Mouse (Mus musculus): ENCODE results near the gene Tram2.
A peak's percentile ranks its signal among the peaks of the same experiment; 100 is the strongest.

The Tram2 gene

DNA sequence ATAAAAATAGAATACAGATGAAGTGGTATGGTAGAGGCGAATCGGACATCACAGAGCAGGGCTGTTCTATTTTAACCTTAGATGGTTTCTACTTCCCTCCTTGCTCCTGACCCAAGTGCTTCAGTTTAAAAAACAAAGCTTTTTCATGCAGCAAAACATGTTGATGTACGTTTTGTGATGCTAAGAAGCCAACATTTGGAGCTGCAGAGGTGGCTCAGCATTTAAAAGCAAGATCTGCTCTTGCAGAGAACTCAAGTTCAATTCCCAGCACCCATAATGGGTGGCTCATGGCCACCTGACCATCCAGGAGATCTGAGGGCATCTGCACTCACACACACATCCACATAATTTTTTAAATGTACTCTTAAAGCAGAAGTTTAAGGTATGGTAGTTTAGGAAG lies 124.2 kb downstream of the Tram2 start:
- DNase-seq, result no peak

DNA sequence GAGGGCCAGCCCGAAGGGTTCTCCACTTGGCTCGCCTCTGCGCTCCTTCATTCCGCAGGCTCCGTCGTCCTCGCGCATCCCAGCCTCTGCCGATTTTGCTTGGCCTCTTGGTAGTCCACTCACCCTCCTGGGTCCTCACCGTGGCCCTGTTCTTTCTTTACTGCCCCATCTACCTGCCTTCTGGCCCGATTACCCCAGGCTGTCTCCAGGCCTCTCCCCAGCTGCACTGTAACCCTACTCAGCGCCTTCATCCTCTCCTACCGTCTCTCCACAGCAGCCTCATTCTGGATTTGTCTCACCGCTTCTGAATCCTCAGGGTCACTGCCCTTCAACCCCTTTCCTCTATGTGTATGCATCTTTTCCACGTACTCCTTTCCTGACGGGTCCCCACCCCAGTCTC lies 127.2 kb downstream of the Tram2 start:
- no peak for DNase-seq

DNA sequence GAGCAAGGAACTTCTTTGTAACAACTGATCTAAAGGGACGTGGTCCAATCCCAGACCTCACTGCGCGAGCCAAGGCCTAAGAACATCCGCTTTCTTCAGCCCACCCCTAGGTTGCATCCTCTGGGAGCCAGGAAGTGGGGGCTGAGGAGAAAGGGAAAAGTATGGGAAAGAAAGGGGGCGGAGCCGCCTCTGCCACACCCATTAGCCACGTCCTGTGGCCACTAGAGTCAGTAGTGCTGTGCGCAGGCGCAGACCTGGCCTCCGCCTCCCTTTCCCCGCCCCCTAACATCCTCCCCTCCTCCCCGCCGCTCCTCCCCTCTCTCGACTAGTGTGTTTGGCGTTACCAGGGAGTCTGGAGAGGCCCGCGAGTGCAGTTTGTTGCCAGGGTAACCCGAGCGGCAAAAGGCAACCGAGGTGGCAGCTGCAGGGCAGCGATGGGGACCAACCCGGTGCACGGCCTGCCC lies 127.7 kb downstream of the Tram2 start, which contains the start of gene Efhc1:
Gene Efhc1 (plus strand): TSS at position 327 of the 464 bp plus-strand sequence.
- peak; percentile 85 to 90 for DNase-seq
